Mouse (Mus musculus): ENCODE measurements around the gene Dscam.

Gene Dscam

GRCm38 (mm10) chr16:96857571-96857970, 313.0 kb downstream of the Dscam start:
- no peak for DNase-seq

- no peak for DNase-seq
These were observed 315.5 kb downstream of the Dscam start for GRCm38 (mm10) chr16:96855060-96855459.

GRCm38 (mm10) chr16:96852383-96852782, 318.2 kb downstream of the Dscam start:
- peak in 1 of 2 experiments; percentile 55 for DNase-seq

GRCm38 (mm10) chr16:96848916-96849315, 321.6 kb downstream of the Dscam start:
- no peak for DNase-seq

GRCm38 (mm10) chr16:96846585-96846984, 324.0 kb downstream of the Dscam start:
- DNase-seq, result no peak

- DNase-seq, result no peak
These were observed 324.4 kb downstream of the Dscam start for GRCm38 (mm10) chr16:96846113-96846512.

- DNase-seq, result no peak
These were observed 325.0 kb downstream of the Dscam start for GRCm38 (mm10) chr16:96845475-96846098.

- no peak for DNase-seq
These were observed 326.7 kb downstream of the Dscam start for GRCm38 (mm10) chr16:96843691-96844400.

GRCm38 (mm10) chr16:96842829-96843360, 327.7 kb downstream of the Dscam start:
- DNase-seq, result no peak

- DNase-seq, result peak; percentile 72 to 75
These were observed 350.9 kb downstream of the Dscam start for GRCm38 (mm10) chr16:96819649-96820048.

- DNase-seq, result peak; percentile 10 to 37
These were observed 364.3 kb downstream of the Dscam start for GRCm38 (mm10) chr16:96806298-96806697.

GRCm38 (mm10) chr16:96802636-96803035, 367.9 kb downstream of the Dscam start:
- no peak for DNase-seq

GRCm38 (mm10) chr16:96801650-96802237, 368.8 kb downstream of the Dscam start:
- DNase-seq, result no peak

- DNase-seq, result peak; percentile 68 to 73
These were observed 375.1 kb downstream of the Dscam start for GRCm38 (mm10) chr16:96795431-96795830.

- peak in 1 of 2 experiments; percentile 1 for DNase-seq
These were observed 379.2 kb downstream of the Dscam start for GRCm38 (mm10) chr16:96791307-96791706.

- no peak for DNase-seq
These were observed 382.3 kb downstream of the Dscam start for GRCm38 (mm10) chr16:96788286-96788685.

GRCm38 (mm10) chr16:96779021-96779420, 391.5 kb downstream of the Dscam start:
- DNase-seq, result no peak

- DNase-seq, result no peak
These were observed 396.3 kb downstream of the Dscam start for GRCm38 (mm10) chr16:96774245-96774644.

GRCm38 (mm10) chr16:96767985-96768384, 402.6 kb downstream of the Dscam start:
- no peak for DNase-seq

- DNase-seq, result no peak
These were observed 403.0 kb downstream of the Dscam start for GRCm38 (mm10) chr16:96767508-96767907.

- no peak for DNase-seq
These were observed 409.3 kb downstream of the Dscam start for GRCm38 (mm10) chr16:96761225-96761624.

GRCm38 (mm10) chr16:96759081-96759603, 411.4 kb downstream of the Dscam start:
- no peak for DNase-seq

- no peak for DNase-seq
These were observed 412.2 kb downstream of the Dscam start for GRCm38 (mm10) chr16:96758381-96758780.
